Mouse (Mus musculus): ENCODE measurements at regions not wholly inside any gene's neighbourhood (a gene's known extent, or its start where the extent isn't known, plus 50 kb on each side); places are given as distances from the start of the nearest gene placed in this dataset.
"Not testable (repeated sequence)": the region's sequence is repeated elsewhere in the genome, so short reads cannot be mapped to it uniquely, and the experiment has no call there.

DNA sequence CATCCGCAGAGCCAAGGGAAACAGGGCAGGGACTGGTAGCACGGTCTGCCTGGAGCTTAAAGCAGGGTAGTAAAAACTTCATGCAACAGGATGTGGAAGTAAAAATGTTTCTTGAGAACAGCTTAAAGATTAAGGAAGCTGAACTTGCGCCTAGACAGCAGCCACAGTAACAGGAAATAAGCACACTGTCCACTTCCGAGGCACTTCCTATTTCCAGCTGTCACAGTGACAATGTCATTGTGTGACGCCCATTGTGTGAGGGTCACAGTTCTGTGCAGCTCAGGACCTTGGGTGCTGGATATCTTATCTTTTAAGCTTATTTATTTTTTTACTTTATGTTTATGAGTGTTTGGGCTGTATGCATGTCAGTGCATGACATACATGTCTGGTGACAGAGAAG lies 147.7 kb upstream of the Ubl3 start:
- no peak for DNase-seq

DNA sequence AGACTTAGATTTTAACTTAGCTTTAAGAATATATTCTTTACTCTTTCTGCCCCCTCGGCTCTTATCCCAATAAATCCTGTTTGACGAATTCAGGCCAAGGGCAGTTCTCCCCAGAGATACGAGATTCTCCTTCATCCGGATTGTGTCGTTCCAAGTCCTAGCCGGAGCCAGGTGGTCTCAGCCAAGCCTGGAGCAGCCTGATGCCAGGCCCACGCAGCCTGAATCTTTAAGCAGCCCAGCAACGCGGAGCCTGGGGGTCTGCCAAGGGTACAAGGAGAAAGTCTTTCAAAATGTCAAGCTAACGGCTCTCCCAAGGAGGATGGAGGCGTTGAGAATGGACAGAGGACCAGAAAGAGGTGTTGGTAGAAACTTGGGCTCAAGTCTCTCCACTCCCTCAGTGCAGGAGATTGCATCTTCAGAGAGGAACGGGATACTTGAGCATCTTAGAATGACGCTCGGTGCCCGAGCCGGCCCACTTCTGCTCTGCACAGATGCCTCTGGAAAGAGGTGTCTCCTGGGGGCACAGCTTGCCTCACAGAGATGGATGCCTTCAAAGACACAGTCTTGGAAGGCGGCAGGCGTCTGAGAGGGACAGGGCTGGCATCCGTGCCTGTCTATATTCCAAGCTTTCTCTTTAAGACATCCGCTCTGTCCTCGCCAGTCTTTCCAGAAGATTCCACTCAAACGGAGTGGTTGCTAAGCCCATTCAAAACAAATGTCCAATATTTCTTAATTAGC lies 145.2 kb upstream of the Ubl3 start:
- DNase-seq: no peak

DNA sequence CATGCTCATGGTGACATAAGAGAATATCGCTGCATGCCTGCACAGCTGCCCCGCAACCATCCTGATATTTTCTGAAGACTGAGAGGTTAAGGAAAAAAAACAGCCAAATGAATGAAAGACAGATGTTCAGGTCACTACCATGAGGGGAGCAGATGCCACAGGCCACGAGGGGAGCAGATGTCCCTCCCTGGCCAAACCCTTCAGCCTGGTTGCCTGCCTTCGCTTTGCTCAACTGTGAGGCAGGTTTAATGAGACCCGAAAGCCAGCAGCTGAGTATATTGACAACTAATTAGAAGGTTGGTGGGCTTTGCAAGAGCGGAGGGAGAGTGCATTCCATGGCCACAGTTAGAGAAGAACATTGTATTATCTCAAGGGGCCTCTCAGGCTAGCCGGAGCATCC lies 141.8 kb upstream of the Ubl3 start:
- DNase-seq: no peak

DNA sequence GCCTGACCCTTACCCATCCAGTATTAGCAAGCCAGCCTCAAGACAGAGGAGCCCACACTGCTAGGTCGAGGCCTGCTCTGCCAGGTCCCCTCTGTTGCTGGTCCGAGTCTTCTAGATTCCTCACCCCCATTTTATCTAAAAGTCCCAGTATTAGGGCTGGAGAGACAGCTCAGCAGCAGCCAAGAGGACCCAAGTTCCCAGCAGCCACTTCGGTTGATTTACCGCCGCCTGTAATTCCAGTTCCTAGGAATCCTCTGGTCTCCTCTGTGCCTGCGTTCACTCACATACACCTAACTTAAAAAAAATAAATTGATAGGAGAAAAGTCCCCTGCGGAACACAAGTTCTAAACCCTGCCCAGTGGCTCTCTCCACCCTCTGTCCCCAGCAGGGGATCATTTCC lies 138.9 kb upstream of the Ubl3 start:
- DNase-seq: no peak

DNA sequence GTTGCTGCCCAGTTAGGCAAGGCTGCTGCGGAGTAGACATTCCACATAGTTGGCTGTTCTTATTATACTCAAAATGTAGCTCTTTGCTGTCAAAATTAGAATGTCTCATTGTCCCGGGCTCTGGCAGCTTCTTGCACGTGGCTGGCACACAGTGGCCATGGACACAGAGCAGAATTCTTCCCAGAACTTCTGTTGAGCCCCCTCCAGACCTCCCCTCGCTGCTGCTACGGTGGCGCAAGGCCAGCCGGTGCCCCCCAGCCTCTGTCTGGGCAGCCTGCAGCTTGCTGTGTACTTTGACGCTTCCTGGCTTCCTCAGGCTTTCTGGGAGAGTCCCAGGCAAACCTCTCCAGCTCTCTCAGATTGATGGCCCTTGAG lies 138.2 kb upstream of the Ubl3 start:
- DNase-seq: peak; percentile 14

DNA sequence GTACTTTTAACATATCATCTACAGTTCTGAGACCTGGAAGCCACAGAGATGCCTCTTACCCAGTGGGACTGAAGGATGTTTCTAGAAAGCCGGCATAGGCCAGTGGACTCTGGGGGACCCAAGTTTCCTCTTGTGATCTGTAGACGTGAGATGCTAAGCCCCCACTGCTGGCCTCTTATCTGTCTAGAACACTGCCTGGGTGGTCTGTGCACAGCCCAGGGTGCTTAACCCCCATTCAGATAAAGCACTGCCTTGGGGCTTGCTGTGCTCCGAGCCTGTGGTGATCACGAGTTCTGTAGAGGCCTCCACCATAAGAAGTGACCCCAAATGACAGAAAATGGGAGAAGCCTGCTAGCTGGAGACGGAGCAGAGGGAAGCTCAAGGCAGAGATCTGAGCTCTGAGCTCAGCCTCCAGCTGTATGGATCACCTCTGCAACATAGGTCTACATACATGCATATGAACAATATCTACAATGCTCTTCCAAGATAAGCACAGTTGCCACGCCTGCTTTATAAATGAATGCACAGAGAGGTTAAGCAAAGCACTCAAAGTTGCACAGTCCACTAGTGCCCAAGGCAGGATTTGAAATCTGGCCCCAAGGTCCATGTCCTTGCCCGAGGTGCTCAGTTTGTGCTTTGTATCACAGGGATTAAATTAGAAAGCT lies 137.7 kb upstream of the Ubl3 start:
- no peak for DNase-seq

DNA sequence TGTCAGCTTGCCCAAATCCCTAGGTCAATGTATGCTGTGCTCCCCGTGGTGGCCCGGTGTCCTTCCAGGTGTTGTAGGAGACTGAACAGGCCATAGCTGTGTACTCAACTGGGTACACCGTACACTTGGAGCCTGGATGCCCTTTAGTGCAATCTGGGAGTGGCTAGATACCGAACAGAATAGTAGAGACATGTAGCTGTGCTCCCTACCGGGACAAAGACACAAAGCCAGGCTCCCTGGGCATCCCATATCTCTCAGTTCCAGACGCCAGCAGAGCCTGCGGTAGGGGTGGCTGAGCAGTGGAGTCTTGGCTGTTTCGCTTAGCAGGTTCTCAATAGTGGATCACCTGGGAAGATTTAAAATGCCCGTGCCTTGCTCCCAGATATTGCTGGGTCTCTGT lies 136.7 kb upstream of the Ubl3 start:
- no peak for DNase-seq

DNA sequence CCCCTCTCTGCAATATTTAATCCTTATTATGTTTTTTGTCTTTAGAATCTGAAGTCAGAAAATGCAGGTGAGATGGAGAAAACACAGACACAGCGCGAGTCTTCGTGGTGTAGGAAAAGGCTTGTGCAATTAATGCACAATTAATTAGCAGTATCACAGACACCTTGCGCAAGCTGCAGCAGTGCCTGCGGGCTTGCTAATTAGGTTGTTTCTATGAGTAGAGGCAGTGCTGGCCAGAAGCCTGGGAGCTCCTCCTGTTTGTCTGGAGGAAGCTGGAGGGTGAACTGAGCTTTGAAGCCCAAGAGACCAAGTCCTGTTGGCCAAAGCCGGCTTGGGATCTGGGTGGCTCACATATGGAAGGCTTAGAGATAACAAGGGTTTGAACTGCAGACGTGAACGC lies 135.9 kb upstream of the Ubl3 start:
- DNase-seq: no peak

DNA sequence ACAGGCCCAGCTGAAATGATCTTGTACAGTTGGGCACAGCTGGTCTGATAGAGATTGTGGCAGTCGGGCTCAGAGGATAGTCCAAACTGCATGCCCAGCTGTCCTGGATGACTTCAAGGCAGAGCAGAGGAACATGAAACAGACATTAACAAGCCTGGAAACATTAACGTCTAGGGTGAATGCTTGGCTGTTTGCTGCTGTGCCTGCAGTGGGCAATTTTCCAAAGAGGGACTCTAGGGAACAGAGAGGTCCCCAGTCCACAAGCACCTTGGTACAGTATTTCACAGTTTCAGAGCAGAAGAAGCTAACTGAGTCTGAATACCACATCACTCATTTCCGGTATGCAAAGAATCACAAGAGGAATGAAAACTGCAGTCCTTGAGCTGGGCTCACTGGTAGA lies 135.2 kb upstream of the Ubl3 start:
- no peak for DNase-seq

DNA sequence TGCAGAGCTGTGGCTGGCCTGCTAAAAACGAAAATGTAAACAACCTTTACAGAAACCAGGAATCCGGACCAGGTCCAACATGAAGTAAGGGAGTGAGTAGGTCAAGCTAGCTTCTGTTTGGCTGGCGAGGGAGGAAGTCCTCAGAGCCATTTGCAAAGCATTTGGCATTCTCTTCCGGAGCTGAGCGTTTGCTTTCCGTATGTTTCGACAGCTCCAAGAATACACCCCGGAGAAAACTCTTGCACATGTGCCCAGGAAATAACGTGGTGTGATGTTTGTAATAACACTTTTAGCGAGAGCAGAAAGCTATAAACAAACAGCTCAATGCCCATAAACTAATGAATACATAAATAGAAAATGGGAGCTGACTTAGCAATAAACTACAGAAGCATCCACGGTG lies 131.6 kb upstream of the Ubl3 start:
- DNase-seq: no peak

DNA sequence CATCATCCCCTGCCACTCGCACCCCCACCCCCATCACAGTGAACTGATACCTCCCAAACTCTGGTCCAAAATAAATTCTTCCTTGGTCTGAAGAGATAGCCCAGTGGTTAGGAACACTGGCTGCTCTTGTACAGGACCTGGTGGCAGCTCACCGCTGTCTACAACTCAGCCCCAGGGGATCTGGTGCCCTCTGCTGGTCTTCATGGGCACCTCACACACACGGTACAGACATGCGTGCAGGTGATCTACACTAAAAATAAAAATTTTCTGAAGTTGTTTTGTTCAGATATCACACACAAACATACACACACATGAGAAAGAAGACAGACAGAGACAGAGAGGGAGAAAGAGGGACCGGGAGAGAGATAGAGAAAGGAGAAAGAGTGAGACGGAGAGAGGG lies 130.0 kb upstream of the Ubl3 start:
- no peak for DNase-seq

DNA sequence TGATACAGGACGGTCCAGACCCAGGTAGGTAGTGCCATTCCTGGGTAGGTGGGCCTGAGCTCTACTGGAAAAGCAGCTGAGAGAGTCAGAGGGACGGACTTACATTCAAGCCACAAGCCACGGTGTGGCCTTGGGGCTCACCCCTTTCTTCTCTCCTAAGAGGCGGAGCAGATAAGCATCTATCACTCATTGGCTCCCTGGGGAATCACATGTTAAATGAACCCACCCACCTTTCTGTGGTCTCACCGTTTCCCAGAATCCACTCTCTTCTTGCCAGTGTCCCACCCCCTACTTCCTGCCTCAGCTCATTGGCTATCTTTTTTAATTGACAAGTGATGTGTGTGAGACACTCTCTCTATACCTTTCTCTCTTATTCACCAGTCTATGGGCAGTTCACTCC lies 127.8 kb upstream of the Ubl3 start:
- DNase-seq: no peak

DNA sequence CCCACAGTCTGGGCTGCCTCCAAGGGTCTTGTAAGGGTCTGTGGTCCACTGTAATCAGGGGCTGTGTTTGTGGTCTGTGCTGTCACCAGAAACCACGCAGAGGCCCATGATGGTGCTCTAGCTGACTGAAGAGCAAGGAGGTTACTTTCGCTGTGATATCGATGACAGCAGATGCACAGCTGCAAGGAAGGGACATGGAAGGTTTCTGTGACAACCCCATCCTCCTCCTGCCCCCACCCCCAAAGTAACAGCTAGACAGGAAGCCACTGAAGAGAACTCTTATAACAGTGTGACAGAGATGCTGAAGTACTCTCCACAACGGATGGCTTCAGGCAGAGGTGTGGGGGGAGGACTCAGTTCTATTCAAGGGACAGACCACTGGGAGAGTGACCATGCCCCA lies 127.0 kb upstream of the Ubl3 start:
- no peak for DNase-seq

DNA sequence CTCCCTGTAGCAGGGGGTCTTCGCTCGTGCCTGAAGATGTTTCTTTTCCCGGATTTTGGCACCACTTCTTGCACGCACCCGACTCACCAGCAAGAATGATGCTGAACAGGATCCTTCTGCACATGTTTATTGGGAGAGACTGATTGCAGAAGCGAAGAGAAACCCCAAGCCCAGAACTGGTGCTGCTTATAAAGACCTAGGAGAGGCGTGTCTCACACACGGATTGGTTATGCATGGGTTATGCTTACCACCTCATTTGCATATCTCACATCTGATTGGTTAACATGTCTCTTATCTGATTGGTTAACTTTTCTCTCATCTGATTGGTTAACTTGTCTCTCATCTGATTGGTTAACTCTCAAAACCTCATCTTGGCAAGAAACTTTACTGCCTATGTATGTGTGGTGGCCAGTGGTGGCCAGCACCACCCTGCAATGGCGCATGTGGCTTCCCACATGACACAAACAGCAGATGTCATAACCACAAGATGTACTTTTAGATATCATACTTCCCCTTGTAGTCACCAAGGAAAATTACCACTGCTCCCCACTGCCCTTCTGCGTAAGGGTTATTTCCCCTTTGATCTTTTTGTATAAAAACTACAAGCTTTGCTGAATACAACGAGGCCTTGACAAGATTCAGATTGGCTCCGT lies 125.8 kb upstream of the Ubl3 start:
- DNase-seq: not testable (repeated sequence)

DNA sequence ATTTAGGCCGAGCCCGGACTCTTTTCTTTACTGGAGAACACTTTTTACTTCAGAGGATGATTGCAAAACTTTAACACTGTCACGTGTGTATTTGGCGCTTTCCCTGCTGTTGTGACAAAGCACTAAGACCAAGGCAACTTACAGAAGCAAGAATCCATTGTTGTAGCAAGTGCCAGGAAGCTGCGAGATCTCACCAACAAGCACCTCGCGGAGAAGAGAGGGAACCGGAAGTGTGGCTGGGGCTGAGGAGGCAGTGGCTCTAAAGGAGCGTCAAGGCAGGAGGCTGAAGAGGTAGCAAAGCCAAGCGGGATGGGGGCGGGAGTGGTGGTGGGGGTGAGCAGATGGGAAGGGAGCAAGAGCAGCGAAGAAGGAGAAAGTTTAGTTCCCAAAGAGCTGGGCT lies 121.7 kb upstream of the Ubl3 start:
- no peak for DNase-seq

DNA sequence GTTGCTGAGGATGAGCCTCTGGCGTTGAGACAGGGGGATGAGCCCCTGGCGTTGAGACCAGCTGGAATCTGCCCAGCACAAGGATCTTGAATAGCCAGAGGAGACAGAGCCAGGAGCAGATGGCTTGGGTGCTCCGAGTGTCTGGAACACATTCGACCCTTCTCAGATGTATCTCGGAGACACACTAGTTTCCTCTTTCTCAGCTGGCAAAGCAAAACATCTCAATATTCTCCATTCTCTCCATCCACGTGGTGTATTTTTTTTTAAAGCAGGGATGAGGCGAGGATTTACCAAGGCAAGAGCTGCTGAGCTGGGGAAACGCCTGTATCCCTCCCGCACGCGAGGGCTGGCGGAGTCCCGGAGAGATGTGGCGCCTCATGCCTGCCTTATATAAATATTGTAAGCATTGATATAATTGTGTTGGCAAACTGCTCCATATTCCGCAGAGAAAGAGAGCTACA lies 109.7 kb upstream of the Ubl3 start:
- peak; percentile 57 for DNase-seq

DNA sequence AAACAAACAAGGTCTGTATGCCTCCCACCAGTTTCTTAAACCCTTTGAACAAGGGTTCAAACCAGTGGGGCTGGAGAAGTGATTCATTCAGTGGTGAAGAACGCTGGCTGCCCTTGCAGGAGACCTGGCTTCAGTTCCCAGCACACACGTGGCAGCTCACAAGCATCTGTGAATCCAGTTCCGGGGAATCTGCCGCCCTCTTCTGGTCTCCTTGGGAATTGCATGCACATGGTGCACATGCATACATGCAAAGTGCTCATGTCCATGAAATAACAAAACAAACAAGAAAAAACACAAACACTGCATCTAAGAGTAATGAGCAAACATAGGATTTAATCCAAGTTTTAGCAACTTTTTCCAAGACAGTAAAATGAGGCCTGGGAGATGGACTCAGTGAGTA lies 108.5 kb upstream of the Ubl3 start:
- no peak for DNase-seq

DNA sequence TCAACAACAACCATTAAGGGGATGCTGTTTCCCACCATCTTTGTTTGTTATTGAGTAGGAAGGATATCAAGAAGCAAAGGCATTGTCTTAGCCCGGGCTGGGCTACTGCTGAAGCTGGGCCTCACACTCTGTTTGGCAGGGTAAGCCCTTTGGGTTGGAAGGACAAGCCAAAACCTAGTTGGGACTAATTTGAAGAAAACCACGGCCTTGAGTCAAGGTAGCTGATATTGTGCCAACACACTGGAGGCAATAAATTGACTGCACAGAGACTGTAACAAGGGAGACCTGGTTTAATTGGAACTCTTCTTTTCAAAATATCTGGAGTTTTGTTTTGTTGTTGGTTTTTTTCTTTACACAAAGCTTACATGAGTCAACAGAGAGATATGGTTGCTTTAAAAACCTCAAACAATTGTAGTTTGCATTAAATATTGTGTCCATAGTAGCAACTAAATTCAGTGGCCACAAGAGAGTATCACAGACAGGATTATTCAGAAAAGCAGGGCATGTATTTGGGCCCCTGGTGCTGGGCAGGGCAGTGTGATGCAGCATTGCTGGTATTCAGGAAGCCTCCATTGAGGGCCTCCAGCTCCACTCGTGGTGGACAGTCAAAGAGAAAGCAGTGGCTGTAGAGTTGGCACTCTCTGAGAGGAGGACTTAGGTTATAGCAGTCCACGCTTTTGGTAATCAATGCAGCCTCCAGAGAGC lies 105.5 kb upstream of the Ubl3 start:
- no peak for DNase-seq

DNA sequence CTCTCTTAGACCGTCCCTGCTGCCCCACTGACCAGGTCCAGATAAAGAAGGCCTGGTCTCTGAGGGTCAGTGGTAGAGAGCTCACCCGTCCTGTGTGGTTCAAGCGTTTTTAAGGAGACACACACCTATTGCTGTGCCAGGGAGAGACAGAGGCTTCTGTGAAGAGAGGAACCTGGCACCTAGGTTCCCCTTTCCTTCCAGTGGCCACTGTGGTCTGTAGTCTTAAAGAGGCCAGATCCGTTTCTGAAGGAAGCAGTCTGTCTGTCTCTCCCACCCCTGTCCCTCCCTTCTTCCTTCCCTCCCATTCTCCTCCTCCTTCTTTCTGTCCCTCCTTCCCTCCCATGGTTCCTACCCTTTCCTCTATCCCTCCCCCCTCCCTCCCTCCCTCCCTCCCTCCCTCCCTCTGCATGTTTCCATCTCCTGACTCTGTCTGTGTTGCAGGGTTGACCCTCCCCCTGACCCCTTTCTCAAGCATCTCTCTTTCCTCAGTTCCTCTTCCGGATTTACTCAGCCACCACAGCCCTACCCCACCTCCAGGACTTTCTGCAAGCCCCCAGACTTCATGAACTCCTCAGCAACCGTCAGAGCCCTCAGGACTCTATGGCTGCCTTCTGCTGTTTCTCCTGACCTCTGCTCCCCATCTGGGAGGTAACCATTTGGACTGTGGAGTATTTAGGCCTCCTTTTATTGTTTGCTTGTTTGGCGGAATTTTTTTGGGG lies 100.1 kb upstream of the Ubl3 start:
- DNase-seq: no peak

DNA sequence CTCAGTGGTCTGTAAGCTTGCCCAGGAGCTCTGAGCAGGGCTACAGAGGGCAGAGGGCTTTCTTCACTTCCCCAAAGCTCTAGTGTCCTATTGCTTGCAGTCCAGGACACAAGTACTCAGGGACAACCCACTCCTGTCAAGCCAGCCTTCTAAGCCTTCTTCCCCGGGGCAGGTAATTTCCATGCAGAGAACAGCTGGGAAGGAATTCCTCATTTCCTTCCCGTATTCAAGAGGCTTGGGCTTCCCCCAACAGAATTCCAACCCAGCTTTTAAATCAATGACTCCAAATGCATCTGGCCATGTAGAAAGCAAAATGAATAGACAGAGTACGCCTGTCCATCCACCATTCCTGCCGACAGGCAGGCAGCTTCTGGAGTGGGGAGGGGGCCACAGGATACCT lies 99.1 kb upstream of the Ubl3 start:
- DNase-seq: no peak

DNA sequence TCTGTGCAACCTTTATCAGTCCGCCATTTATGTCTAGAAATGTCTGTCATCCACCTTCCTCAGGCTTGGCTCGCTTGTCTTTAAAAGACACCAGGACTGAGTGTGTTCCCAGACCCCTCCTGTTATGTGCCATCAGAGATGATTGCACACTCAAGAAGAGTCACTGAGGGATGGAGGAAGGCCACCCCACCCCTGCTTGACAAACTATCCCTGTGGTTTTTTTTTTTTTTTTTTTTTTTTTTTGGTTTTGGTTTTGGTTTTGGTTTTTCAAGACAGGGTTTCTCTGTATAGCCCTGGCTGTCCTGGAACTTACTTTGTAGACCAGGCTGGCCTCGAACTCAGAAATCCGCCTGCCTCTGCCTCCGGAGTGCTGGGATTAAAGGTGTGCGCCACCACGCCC lies 97.0 kb upstream of the Ubl3 start:
- not testable (repeated sequence) for DNase-seq

DNA sequence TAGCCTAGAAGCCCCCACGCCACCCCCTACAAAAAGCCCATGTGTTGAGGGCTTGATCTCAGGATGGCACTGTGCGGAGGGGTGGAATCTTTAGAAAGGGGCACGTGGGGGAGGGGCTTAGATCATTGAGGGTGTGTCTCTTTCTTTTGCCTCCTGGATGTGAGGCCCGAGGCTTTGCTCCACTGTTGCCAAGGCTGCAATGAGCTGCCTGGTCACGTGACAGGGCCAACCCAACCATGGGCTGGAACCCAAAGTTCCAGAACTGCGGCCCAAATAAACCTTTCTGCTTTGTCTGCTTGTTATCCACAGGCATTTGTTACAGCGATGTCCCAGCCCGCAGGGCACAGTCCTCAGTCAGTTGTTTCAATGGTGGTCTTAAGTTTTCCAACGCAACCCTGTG lies 96.5 kb upstream of the Ubl3 start:
- DNase-seq: no peak

DNA sequence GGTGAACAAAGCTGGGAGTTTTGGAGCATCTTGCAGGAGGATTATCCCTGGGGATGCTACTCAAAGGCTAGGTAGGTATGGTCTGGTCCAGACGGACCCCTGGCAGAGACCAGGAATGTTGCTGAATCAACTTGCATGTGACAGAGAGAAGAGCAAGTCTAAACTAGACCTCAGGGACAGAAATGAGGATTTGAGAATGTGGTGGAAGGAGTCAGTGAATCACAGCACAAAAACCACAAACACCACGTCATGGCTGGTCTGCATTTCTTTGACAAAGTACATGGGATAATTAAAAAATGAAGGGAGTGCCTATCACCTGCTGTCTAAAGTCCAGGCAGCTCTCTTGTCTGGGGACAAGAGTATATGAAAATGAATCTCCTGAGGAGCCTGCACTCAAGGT lies 95.1 kb upstream of the Ubl3 start:
- no peak for DNase-seq

Measured in right cerebral cortex, postnatal 25 days (tissue).